Mouse (Mus musculus) hindlimb bud, embryonic 11.5 days (tissue): ENCODE measurements around the gene Slc19a2.
A peak's percentile ranks its signal among the peaks of the same experiment; 100 is the strongest.
"Not testable (repeated sequence)": the region's sequence is repeated elsewhere in the genome, so short reads cannot be mapped to it uniquely, and the experiment has no call there.

Source experiments
- DNase-seq: peaks from one replicate; pipeline ENCODE4 v3.0.0-alpha.2; 2012; ENCODE audit warnings: low read depth, low spot score; ENCODE audit errors: extremely low spot score

Gene Slc19a2

GRCm38 (mm10) chr1:164248465-164249331 lies at the start of gene Slc19a2:
TSS of gene Slc19a2 (plus strand) at chr1:164249046.
- peak; percentile 74 for DNase-seq

- DNase-seq = no peak
Measured at GRCm38 (mm10) chr1:164199551-164199950, 49.3 kb upstream of the Slc19a2 start.

- no peak for DNase-seq
Measured at GRCm38 (mm10) chr1:164208437-164208836, 40.4 kb upstream of the Slc19a2 start.

- DNase-seq = no peak
Measured at GRCm38 (mm10) chr1:164210899-164211298, 37.9 kb upstream of the Slc19a2 start.

GRCm38 (mm10) chr1:164212686-164213085 lies 36.2 kb upstream of the Slc19a2 start:
- no peak for DNase-seq

GRCm38 (mm10) chr1:164214190-164214589 lies 34.7 kb upstream of the Slc19a2 start:
- DNase-seq = no peak

GRCm38 (mm10) chr1:164215097-164215496 lies 33.7 kb upstream of the Slc19a2 start:
- DNase-seq = no peak

DNA sequence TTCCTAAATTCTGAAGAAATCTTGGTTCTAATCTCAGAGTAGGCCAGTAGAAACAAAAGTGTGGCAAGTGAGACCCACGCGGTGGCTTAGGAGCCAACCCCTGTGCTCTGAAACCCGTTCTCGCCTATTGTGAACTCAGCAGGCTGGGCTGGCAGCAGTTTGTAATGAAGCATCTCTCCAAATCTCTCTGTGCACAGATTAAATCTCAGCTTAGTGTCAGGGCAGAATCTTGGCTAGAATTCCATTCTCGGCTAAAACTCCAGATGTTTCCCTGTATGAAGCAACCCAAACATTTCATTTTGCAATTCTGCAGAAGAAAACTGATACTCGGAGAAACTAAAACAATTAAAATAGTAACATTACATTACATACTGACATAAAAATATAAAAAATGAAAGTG lies 33.3 kb upstream of the Slc19a2 start:
- no peak for DNase-seq

DNA sequence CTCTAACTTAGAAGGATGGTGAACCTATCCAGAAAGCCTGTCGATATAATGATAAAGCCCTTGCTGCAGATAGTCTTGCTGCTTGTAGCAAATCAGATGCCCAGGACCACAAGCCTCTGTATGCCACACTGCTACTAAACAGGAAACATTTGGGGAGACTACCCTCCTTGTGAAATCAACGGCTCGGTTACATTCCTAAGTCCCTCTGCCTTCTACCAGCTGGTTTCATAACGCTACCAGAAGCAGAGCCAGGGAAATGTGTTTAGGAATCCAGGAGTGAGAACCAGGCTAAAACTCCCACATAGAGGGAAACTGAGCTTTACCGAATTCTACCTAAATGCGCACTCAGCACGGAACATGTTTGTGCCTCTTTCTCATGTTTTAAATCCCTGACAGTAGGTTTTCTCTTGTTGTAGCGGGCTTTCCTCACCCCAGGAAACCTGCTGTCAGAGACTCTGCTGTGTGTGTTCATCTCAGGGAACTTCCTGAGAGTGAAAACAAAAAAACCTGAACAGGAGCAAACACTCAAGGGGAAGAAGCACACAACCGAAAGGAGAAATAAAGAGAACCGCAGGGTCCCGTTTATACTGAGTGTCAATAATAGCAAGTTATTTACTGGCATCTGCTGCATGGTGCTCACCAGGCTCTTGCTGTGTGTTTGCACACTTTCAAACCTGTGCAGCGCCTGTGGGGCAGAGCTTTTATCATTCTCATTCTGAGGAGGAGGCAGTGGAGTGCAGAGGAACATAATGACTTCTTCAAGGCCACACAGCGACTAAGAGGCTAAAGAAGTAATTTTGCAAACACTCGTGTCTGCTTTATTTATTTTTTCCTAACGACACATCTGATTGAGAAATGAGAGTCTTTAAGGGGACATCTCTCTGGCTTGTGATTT lies 30.8 kb upstream of the Slc19a2 start:
- DNase-seq = no peak

GRCm38 (mm10) chr1:164220261-164220660 lies 28.6 kb upstream of the Slc19a2 start:
- DNase-seq = no peak

DNA sequence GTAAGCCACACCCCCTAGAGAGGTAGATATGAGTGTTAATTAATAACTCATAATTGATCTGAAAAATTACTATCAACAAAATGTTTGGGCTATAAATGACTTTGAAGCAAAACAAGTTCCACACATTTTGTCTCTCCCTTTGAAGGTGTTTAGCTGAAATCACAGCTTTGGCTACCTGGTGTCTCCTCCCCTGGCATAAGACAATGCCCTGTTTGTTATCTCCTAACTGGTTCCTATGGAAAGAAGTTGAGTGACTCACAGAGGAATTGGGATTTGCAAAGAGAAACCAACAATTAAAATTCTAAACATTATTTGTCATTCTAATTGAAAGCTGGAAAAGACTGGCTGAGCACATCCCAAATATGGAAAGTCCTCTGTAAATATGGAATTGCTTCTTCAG lies 25.8 kb upstream of the Slc19a2 start:
- no peak for DNase-seq

GRCm38 (mm10) chr1:164231937-164232570 lies 16.8 kb upstream of the Slc19a2 start:
- DNase-seq = not testable (repeated sequence)

DNA sequence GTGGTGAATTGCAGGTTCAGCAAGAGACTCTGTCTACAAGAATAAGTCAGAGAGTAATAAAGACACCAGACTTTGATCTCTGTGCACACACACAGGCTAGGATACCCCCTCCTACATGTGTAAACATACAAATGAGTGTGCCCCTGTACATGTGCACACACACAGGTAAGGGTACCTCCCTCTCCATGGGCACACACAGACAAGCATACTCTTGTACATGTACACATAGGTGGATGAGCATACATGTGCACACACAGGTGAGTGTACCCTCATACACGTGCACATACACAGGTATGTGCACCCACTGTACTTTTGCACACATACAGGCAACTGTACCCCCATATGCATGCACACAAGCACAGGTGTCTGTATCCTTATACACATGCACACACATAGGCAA lies 15.4 kb upstream of the Slc19a2 start:
- DNase-seq = no peak

DNA sequence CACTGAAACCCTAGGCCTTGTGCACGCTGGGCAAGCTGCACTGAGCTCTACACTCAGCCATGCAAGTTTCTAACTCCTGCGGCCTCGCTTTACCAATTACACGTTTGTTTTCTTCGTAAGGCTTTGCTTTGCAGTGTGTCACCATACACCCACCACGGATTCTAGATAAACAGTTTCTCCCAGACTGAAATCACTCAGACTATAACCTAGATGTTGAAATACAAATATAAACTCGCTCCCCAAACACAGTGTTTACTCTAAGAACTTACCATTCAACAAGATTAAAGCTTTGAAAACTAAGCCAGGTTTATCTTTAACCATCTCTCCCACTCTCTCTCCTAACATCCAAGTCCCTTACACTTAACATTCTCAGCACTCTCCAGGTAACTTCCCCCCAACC lies 13.8 kb upstream of the Slc19a2 start:
- no peak for DNase-seq

- no peak for DNase-seq
Measured at GRCm38 (mm10) chr1:164236078-164236477, 12.8 kb upstream of the Slc19a2 start.

- no peak for DNase-seq
Measured at GRCm38 (mm10) chr1:164241494-164241893, 7.4 kb upstream of the Slc19a2 start.

- DNase-seq = no peak
Measured at GRCm38 (mm10) chr1:164242809-164243208, 6.0 kb upstream of the Slc19a2 start.

- DNase-seq = no peak
Measured at GRCm38 (mm10) chr1:164247442-164247841, 1.4 kb upstream of the Slc19a2 start.

DNA sequence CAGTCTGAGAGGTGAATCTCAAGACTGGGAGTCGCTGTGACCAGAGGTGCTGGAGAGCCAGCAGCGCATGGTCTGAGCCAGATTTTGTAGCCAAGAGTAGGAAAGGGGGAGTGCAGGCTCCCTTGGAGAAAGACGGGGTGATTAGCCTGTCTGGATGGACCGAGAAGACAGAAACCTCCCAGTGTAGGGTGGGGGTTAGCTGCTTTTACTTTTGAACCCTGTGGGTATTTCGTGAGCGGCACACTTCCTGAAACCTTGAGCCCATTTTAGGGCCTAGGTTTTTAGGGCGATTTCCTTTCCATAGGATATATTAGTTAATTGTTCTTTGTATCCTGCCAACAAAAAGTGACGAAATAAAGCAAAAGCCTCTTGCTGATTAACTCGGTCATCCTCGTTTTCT lies 875 bp upstream of the Slc19a2 start:
- no peak for DNase-seq

DNA sequence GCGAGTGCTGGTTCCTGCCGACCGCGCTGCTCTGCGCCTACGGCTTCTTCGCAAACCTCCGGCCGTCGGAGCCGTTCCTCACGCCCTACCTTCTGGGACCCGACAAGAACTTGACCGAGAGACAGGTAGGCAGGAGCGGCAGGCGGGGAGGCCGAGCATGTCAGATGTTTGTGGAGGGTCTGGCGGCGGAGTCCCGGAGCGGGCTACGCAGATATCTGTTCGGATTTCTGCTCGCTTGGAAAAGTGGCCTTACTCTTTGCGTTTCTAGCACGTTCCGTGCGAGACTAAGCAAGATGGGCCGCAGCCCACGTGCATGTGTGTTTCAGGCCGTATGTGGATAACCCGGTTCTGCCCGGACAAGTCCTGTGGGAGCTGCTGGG lies 476 bp downstream of the Slc19a2 start:
- no peak for DNase-seq

DNA sequence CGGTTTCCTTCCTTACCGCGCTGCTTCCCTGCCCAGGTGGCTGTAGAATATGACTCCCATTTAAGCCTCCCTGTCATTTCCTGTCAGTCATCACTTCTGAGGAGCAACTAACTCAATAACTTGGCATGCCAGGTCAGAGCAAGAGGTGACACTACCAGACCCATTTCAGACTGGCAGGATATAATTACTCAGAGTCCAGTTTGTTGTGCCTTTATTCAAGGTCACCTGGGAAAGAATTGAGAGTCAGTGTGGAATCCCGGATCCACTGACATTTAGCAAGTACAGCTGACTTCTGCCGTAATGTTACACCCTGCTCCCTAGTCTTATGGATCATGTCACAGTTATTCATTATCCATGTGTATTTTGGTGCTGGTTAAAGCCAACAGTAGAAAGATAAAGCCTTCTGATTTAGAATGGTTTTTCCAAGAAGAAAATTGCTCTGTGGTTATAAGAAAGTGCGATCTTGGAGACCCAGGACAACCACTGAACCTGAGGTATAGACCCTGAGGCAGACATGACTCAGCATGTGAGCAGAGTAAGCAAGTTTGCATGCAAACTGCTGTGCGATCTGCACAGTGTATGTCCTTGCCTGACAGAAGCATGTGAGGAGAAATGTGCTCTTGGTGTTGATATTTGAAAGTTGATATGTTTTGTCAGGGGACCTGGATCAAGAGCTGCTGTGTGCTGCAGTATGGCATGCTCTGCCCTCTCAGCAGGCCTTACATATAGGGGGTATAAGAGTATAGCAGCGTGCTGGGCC lies 1.7 kb downstream of the Slc19a2 start:
- DNase-seq = no peak
